Mouse (Mus musculus) adrenal gland, adult 18-20 months (tissue): ENCODE data around the gene Celf5. TPM values are rescaled to one million over a fixed set of nuclear protein-coding genes. Genes with fewer than 3 reads are reported as not detected.

Experiments used
- DNase-seq, 2 experiments: peaks; one replicate each; pipeline ENCODE4 v3.0.0; 2021 to 2022; ENCODE audit warnings: low spot score in 2 of 2
- total RNA-seq, 2 experiments: library from RNA; stranded (reverse); gene quantifications; 1 replicate in 1 of 2; 2 replicates in 1 of 2; pipeline ENCODE4 v1.2.3; 2021

The Celf5 gene
- total RNA-seq, 2 experiments from 2014 or later, result 0.42 to 0.50 TPM

DNA sequence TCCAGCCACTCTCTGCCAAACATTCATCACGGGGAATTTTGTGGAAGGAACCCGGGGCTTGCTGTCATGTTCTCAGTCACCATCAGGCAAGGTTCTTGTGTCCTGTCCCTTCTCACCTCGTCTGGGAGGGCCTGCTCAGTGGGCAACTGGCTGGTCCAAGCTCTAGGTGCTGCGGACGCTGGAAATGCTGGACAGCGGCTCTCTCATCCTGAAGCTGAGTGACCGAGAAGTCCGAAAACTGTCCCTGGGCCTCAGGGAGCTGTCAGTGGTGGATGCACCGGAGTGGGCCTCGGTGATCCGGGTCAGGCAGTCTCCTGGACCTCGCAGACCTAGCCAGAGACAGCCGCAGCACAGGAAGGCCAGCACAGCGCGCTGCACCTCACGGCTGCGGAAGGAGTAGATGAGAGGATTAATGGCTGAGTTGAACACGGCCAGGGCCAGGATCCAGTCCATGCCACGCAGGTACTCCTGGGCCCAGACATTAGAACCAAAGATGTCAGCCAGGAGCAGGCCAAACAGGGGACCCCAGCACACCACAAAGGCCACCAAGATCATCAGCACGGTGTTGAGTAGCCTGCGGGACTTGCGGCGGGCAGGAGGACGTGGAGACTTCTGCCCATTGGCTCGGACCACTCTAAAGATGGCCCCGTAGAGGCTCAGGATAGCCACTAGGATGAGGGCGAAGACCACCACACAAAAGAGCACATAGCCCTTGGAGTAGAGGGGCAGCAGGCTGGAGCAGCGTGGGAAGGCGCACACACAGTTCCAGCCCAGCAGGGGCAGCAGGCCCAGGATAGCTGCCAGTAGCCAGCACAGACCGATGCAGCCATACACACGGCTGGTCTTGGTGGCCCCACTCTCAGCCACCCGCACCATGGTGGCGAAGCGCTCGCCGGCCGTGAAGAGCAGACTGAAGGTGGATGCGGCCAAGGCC is 16.1 kb upstream of the Celf5 start:
- no peak for DNase-seq

DNA sequence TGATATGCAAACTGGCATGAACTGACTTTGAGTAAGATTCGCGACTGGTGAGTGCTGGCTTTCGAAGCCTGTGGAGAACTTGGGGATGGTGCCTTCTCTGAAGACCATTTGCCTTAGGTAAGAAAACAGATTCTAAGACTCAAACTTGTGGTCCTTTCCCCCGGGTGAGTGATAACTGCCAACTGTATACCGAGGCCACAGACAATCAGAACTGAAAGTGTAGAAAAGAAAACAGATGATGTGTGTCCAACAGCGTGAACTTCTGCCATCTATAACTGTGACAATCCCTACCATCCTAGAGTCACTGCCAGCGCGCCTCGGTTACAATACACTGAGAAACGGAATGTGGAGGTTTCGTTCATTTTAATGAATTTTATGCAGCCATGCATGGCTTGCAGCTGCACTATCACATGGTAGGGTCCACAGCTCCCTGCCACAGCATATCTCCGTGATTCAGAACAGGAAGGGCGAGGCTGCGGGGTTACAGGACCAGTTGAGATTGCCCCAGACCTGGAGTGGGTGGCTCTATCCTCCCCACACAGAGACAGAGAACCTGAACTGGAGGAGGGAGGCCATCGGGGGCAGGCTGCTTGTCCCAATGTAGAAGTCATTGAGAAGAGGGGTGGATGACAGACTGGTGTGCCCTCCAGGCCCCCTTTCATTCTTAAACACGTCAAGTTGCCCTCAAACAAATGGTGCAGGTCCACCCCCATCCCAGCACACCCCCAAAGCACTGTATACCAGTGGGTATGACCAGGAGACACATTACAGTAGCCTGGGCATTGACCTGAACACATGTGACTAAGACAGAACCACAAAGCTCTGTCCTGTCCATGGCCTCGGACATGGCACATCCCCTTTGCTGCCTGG is 15.1 kb upstream of the Celf5 start:
- DNase-seq, result no peak

DNA sequence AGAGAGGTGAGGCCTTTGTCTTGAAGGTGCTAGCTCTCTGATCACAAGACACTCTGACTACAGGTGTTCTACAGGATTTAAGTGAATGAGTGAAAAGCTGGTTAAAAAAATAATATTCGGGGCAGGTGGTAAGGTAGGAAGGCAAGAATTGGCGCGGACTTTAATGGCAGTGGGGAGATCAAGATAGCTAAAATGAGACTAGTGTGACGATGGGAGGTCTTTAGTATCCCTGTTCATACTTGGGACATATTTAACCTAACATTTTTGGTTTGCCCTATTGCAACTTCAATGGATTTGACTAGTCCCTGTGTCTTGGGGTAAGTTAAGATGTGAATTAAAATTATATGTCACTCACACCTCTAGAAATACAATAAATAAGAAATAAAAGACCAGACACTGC is 14.5 kb upstream of the Celf5 start:
- no peak for DNase-seq

DNA sequence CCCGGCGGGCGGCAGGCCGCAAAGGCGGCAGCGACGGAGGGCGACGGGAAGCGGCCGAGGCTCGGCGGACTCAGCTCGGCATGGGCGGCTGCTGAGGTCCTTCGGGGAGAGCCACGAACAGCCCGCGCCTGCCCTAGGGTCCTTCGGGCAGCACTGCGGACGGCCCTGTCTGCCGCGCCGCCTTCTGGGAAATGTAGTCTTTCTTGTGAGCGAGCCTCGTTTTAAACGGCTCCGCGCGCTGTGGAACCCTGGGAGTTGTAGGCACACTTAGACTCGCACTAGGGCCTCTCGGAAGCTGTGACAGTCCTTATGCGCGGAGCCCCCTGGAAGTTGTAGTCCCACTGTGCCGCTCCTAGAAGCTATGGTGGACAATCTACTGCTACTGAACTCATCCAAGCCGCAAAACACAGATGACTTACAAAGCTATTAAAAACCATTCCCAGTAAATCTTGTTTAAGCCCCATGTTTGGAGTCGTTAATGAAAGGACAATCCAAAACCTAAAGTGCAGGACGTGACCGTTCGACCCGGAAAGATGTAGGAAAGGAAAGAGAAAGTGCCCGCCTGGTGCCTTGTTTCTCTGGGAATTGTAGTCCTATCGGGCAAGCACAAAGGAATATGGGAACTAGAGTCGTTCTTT is 13.9 kb upstream of the Celf5 start, which contains the start of gene Ncln:
Ncln (minus strand) TSS at position 129 of the 638 bp plus-strand sequence.
- DNase-seq, result peak; percentile 94

DNA sequence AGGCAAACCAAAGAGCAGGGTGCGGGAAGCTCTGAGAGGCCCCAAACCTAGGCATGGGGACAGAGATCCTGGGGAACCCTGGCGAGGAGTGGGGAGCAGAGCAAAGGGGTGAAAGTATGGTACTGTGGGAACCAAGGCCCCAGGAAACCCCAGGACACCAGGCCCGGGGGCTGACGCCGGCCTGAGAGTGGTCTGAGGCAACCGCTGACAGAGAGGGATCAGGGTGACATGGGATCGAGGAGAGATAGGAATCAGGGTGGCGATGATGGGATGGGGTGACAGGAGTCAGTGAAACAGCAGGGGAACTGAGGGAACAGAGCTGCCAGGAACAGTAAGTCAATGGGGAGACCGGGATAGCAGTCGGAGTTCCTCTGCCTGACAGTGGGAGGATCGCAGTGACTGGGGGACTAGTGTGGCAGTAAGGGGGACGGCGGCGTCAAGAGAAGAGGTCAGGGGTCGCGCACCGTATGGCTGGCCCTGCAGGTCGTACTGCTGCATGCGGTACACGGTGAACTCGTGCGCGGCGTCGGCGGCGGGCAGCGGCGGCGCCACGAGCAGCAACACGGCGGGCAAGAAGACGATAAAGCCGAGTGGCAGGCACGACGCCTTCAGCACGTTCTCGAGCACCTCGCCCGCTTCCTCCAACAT is 13.2 kb upstream of the Celf5 start:
- DNase-seq, result no peak

DNA sequence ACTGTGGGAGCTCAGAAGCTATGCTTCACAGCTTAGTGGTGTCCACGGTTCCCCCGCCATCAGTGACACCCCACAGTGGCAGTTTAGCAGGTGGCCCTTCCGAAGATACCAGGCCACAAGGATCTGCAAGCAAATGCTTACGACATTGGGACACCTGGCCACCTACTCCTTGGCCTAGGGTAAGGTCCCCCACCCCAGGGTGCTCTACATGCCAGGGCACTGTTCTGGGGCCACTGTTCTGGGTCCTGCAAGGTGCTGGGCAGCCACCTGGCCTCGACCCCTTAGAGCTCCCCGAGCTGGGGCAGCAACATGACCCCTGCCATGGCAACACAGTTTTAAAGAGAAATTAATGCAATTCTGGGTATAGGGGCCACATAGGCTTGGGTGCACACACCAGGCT is 12.6 kb upstream of the Celf5 start:
- DNase-seq, result no peak

DNA sequence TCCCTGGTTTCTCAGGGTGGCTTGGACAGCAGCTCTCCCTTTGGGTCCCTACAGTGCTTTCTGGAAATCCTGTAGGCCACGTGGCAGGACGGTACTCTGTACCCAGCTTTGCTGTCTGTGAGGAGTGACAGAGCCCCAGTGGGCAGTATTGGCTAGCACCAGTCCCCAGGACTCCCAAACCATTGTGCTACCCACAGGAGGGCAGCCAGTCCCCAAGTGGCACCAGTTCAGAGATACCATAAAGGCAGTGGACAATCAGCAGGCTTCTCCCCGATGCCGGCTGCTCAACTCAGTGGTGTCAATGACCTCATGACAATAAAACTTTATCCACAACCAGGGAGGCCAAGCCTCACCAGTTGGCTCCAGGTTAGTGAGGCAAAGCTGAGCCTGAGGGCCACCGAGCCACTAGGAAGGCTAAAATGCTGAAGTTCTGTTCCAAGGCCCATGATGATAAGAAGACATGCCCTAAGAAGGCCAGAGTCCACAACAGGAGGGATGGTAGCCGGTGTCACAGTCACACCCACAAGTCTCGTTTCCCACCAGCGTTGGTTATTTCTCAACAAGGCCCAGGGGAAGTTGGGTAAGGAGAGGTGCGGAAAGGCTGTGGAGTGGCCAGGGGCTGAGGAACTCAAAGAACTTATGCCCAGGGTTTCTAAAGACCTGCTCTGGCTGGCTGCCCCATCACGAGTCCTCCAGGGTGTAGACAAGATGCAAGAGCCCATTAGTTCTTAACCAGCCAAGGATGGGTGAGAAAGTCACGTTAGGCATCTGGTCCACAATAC is 11.9 kb upstream of the Celf5 start:
- DNase-seq, result no peak

DNA sequence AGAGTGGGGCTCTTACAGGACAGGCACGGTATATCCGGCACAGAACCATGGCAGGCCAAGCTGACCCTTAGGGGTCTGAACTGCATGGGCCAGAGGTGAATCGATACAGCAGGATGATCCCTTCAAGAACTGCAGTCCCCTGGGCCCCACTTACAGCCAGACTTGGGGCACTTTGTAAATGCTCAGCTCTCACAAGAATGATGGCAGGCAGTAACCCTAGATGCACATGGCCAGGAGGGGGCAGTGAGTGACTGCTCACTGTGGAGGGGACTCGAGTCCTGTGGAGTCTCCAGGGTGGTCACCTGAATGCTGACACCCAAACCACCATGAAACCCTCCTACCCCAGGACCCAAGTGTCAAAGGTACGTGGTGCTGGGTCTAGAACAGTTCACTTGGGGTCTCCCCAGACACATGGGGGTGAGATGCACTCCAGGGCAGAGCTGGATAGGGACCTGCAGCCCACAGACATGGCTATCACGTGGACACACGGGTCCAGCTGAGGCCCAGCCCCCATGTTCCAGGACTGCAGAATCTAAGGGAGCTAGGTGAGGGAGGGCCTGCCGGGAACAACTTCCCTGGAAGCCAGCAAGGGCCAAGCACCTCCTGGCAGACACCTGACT is 11.2 kb upstream of the Celf5 start:
- no peak for DNase-seq

DNA sequence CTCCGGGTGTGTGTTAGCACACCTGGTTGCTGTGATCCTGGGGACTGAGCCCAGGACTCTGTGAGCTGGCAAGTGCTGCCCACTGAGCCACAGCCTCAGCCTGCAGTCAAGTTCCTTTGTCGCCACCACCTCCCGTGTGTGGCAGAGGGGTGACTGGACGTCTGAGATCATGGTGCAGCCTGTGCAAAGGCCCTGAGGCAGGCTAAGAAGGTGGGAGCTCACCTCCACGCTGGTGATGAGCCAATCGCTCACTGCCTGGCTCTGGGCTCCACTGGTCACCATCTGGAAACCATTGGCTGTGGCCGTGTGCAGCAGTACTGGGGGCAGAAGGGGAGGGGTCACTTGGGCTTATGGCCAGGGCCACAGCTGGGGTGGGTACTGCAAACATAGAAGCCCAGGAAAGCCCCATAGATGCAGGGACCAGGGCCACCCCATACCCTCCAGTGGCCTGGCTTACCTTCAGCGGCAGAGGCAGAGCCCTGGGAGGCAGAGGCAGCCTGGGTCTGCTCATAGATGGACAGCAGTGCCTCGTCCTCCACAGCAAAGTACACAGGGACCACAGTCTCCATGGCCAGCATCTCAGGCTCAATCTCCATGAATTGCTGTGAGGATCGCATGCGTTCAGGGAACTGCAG is 10.2 kb upstream of the Celf5 start:
- DNase-seq, result no peak

DNA sequence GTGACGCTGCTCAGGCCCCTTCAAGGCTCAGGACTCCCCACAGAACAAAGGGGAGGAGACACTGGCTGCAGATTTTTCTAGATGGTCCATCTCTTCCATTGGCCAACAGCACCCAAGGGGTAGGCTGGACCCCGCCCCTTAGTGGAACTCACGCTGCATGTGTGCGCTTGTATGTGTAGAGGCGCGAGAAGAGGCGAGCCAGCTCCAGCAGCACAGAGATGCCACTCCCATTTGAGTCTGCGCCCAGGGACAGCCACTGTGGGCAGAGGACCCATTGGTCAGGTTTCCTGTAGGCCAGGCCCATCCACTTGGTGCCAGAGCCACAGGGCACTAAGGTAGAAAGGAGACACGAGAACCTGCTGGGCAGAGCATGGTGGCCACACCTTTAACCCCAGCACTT is 8.5 kb upstream of the Celf5 start:
- no peak for DNase-seq

DNA sequence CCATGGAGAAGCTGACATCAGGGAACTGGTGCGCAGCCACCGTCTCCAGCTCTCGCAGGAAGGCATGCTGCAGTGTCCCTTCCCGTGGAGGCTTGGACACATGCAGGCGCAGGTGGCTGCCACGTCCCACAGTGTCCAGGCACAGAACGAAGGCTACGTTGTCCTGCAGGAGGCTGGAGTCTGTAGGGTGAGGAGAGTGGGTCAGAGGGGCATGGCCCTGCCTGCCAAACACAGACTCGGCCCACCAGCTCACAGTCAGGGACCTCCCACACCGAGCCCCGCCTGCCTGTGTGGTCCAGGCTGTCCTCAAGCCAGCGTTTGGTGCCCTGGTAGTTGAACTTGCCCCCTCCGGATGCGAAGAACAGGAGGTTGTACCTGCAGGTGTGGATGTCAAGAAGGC is 7.4 kb upstream of the Celf5 start:
- DNase-seq, result no peak

DNA sequence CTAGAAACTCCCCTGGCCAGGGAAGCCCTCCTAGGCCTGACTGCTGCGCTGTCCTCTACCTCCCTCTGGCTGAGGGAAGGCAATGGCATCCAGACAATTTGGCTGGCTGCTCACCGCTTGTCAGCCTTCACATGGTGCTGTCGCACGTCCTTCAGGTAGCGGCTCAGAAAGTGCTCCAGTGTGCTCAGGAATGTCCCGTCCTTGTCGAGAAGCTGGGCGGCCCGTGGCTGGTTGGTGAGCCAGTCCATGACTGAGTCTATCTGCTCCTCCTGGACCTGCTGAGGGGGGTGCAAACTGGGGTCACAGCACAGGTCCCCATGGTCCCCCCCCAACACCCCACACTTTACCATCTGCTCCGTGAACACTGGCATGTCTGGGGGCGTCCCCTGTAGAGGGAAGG is 5.6 kb upstream of the Celf5 start:
- no peak for DNase-seq

DNA sequence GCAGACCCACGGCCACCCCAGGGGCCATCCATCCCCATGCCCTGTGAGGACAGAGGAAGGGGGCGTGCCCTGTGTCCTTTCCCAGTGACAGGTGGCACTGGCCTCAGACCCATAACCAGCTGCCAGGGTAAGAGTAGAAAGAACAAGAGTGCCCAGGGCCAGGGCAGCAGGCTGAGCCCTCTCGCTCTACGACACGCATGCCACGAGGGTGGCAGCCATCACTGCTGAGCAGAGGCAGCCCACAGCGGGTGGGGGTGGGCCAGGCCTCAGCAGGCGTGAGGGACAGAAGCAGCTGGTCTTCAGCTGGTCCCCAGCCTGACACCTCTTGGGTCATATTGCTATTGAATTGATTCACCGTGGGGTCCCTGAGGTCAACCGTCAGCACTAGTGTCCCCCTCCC is 4.0 kb upstream of the Celf5 start:
- DNase-seq, result no peak

DNA sequence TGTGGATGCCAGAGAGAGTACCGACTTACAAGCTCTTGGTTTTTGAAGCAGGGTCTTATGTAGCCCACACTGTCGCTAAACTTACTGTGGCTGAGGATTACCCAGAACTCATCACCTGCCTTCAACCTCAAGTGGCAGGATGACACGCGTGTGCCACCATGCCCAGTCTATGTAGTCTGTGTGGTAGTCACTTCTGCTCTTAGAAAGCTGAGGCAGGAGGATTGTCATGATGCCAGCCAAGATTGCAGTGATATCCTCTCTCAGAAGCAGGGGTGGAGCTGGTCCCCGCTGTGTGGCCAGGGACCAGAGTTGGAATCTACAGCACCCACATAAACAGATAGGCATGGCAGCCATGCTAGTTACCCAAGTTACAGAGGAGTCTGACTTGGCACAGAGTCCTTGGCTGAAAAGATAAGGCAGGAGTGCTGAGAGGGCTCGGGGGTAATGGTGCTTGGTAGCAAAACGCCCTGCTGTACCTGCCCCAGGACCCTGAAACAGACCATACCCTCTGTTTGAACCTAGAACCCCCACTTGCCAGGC is 3.0 kb upstream of the Celf5 start:
- DNase-seq, result no peak

DNA sequence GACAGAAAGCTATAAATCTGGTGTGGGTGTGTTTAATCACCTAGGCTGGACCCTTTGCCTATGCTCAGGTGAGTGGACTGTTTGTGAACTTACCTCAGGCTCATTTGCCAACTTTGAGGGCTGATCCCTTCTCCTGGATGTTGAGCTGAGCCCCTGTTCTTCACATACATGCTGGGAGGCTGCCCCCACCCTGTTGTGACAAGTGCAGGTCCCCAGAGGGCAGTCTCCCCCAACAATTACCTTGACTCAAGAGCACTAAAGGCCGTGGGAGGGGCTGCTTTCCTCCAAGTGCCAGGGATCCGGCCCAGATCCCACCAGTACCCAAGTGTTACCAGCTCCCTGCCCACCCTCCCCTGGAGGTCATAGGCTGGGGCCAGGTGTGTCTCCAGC is 2.5 kb upstream of the Celf5 start:
- DNase-seq, result no peak

DNA sequence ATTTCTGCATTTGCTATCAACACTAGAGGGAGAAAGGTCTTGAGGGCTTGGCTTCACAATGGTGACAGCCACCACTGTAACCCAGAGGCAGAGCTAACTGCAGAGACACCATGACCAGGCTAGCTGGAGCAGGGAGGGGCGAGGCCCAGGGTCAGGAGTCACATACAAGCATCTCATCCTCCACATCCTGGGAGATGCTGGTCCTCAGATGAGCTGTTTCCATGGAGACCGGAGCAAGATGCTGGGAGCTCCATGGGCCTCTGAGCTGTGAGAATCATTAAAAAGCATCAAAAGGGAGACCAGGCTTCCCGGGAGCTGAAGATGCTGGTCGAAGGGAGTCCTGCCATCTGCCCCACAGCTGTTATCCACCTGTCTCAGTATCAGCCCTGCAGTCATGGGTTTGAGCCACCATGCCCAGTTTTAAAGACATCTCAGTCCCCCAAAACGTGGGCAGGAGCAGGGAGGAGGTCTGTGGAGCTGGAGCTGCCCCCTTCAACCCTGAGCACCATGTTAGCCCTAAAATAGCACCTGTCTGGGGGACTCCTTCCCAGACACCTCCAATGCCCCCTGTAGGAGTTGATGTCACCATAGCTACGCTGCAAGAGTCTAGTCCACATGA is 2.0 kb upstream of the Celf5 start:
- no peak for DNase-seq

DNA sequence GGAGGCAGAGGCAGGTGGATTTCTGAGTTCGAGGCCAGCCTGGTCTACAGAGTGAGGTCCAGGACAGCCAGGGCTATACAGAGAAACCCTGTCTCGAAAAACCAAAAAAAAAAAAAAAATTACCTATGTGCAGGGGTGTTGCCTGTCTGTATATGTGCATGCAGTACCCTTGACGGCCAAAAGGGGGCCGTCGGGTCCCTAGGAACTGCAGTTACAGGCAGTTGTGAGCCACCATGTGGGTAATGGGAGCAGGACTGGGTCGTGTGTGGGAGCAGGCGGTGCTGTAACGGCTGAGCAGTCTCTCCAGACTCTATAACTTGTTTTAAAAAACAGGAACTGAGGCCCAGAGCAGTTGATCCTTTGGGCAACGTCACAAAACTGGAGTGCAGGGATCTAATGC is 1.5 kb upstream of the Celf5 start:
- no peak for DNase-seq
